Mouse (Mus musculus): ENCODE results near the gene Ccm2. TPM values are rescaled to one million over a fixed set of nuclear protein-coding genes. Genes with fewer than 3 reads are reported as not detected.

The Ccm2 gene
- polyA plus RNA-seq, 1 experiment from 2014 or later = 86.2 TPM

- WGBS = 5% methylated on average over 40 of the region's 41 CpGs
- ATAC-seq (ENCODE audit: insufficient number of reproducible peaks, insufficient read depth, low FRiP score, low read depth) = peak; percentile 72
- Histone ChIP-seq H3K4me3 (ENCODE audit: low read depth, low read length) (peak within 1 kb of the TSS; percentile 30), H3K4me2 (replicated peaks; ENCODE audit: low read depth, low read length) (peak within 1 kb of the TSS; percentile 57), H3K4me1 (ENCODE audit: control insufficient read depth, insufficient read depth, low read length) (peaks cover 23% of the 10 kb centered on the region), H3K9me3 (ENCODE audit: control insufficient read depth, low read depth, low read length) (no peaks in the 10 kb centered on the region), H3K9ac (replicated peaks; ENCODE audit: low read depth, low read length) (0 out of 2 replicates have a peak within 1 kb of the TSS, but pooled peaks have one; percentile 10), H3K27ac (ENCODE audit: low read length) (no peak within 1 kb of the TSS), H3K27me3 (ENCODE audit: control insufficient read depth, insufficient read depth, low read length) (0 out of 2 replicates have a peak, but pooled peaks cover 13% of the 10 kb centered on the region), H3K36me3 (ENCODE audit: control insufficient read depth, insufficient read depth, low read length) (no peaks in the 10 kb centered on the region)
Measured at GRCm38 (mm10) chr11:6605491-6606399, 59.1 kb downstream of the Ccm2 start, which contains the start of gene Nacad. Nacad (minus strand) TSS chr11:6606053.

DNA sequence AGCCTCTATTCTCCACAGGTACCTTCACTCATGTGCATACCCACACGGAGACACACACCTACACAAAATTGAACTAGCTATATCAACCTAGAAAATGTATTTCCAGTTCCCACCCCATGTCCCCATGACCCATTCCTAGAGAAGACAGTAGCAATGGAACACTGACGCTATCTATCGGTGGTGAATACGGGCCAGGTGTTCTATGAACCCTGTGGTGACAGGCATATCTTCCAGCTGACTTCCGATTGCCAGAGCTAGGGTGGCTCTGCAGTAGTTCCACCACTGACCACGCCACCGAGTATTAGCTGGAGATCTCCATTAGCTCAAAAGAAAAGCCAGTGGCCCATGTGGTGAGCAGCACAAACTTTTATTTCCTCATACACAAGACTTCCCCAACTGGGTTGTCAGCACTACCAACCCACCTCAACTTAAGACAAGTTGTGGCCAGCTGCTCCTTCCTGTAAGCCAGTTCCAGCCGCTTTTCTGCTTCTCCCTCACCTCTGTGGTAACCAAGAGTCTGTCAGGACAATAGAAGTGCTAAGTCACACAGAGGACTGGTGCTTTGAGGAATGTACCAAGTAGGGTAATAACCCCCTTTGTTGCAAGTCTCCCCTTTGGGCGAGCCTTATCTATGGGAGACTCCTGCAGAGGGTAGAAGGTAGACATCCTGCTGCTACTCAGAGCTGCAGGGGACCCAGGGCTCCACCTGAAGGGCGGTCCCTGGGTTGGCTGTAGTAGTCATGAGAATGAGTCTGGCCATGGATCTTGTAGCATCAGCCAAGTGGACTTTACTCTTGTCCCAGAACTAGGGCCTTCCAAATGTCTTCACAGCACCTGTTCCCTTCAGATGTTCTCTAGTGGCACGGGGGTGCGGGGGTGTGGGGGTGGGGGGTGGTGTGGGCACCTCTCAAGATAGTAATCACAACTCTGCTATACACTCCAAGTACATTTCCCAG lies 68.8 kb downstream of the Ccm2 start:
- H3K27me3 ChIP-seq (ENCODE audit: control insufficient read depth, insufficient read depth, low read length) = no peaks in the 10 kb centered on the region
- no peak overlapping the region for H3K9ac ChIP-seq (replicated peaks; ENCODE audit: low read depth, low read length)
- no peak overlapping the region for H3K4me2 ChIP-seq (replicated peaks; ENCODE audit: low read depth, low read length)
- no peaks in the 10 kb centered on the region for H3K9me3 ChIP-seq (ENCODE audit: control insufficient read depth, low read depth, low read length)
- H3K36me3 ChIP-seq (ENCODE audit: control insufficient read depth, insufficient read depth, low read length) = peaks cover 73% of the 10 kb centered on the region
- no peak overlapping the region for H3K27ac ChIP-seq (ENCODE audit: low read length)
- ATAC-seq (ENCODE audit: insufficient number of reproducible peaks, insufficient read depth, low FRiP score, low read depth) = no peak
- no peaks in the 10 kb centered on the region for H3K4me1 ChIP-seq (ENCODE audit: control insufficient read depth, insufficient read depth, low read length)
- WGBS = 91% methylated on average over 12 of the region's 12 CpGs
- H3K4me3 ChIP-seq (ENCODE audit: low read depth, low read length) = no peak overlapping the region

DNA sequence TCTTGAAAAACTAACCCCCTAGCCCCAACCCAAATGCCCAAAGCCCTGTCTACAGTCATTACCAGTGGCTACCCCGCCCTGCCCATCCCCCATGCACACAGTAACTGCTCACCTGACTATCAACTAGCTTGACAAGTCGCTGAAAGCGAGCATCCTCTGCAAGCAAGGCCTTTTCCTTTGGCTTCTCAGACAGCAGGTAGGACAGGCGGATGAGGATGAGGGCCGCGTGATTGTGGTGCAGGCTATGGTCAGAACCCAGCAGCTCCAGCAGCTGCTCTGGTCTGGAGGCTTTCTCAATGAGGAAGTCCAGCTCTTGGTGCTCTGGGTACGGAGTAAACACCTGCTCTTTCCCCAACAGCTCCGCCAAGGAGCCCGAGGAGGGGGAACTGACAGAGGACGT lies 77.0 kb downstream of the Ccm2 start:
- Histone ChIP-seq H3K9ac (replicated peaks; ENCODE audit: low read depth, low read length) (no peak overlapping the region), H3K4me3 (ENCODE audit: low read depth, low read length) (0 out of 2 replicates have a peak overlapping the region, but pooled peaks have one; percentile 60), H3K4me1 (ENCODE audit: control insufficient read depth, insufficient read depth, low read length) (peaks cover 18% of the 10 kb centered on the region), H3K36me3 (ENCODE audit: control insufficient read depth, insufficient read depth, low read length) (peaks cover 57% of the 10 kb centered on the region), H3K9me3 (ENCODE audit: control insufficient read depth, low read depth, low read length) (no peaks in the 10 kb centered on the region), H3K27me3 (ENCODE audit: control insufficient read depth, insufficient read depth, low read length) (no peaks in the 10 kb centered on the region), H3K4me2 (replicated peaks; ENCODE audit: low read depth, low read length) (peak overlapping the region; percentile 69; the same call in 1 of the 2 replicates), H3K27ac (ENCODE audit: low read length) (no peak overlapping the region)
- WGBS = 87% methylated on average over 10 of the region's 10 CpGs
- no peak for ATAC-seq (ENCODE audit: insufficient number of reproducible peaks, insufficient read depth, low FRiP score, low read depth)

DNA sequence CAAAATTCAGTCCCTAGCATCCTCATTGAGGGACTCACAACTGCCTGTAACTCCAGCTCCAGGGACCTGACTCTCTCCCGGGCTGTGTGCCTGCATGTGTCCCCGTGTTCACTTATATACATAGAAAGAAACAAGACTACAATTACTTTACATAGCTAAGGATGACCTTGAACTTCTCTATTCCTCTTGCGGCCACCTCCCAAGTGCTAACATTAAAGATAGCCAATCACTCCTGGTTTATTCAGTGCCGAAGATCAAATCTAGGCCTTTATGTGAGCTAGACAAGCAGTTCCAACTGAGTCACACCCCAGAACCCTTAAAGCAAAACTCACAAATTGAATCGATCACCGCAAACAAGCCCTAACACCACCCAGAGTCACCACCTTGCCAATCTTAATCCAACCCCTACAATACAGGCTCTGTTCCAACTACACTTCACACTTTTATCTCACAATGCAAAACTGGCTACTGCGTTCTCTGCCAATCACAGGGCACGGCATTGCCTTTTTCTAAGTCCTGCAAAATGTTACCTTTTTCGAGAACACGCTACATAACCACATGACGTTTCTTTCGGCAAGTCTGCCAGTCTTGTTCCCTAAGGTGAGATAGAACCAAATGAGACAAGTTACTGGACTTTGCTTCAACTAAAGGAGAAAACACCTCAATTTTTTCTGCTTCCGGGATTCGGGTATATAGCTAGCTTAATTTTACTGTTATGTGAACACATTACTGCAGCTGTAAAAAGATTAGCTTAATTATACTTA lies 78.1 kb downstream of the Ccm2 start:
- Histone ChIP-seq H3K27ac (ENCODE audit: low read length) (no peak overlapping the region), H3K9me3 (ENCODE audit: control insufficient read depth, low read depth, low read length) (no peaks in the 10 kb centered on the region), H3K27me3 (ENCODE audit: control insufficient read depth, insufficient read depth, low read length) (no peaks in the 10 kb centered on the region), H3K4me1 (ENCODE audit: control insufficient read depth, insufficient read depth, low read length) (peaks cover 18% of the 10 kb centered on the region), H3K36me3 (ENCODE audit: control insufficient read depth, insufficient read depth, low read length) (peaks cover 46% of the 10 kb centered on the region), H3K4me3 (ENCODE audit: low read depth, low read length) (peak overlapping the region; percentile 60), H3K4me2 (replicated peaks; ENCODE audit: low read depth, low read length) (peak overlapping the region; percentile 69), H3K9ac (replicated peaks; ENCODE audit: low read depth, low read length) (peak overlapping the region; percentile 74)
- ATAC-seq (ENCODE audit: insufficient number of reproducible peaks, insufficient read depth, low FRiP score, low read depth) = no peak
- WGBS = 66% methylated on average over 14 of the region's 14 CpGs

- Histone ChIP-seq H3K4me1 (ENCODE audit: control insufficient read depth, insufficient read depth, low read length) (peaks cover 18% of the 10 kb centered on the region), H3K9ac (replicated peaks; ENCODE audit: low read depth, low read length) (peak within 1 kb of the TSS; percentile 74), H3K9me3 (ENCODE audit: control insufficient read depth, low read depth, low read length) (no peaks in the 10 kb centered on the region), H3K36me3 (ENCODE audit: control insufficient read depth, insufficient read depth, low read length) (peaks cover 37% of the 10 kb centered on the region), H3K27ac (ENCODE audit: low read length) (peak within 1 kb of the TSS; percentile 84), H3K4me3 (ENCODE audit: low read depth, low read length) (peak within 1 kb of the TSS; percentile 60), H3K27me3 (ENCODE audit: control insufficient read depth, insufficient read depth, low read length) (no peaks in the 10 kb centered on the region), H3K4me2 (replicated peaks; ENCODE audit: low read depth, low read length) (peak within 1 kb of the TSS; percentile 69)
- under 1% methylated on average over 65 of the region's 66 CpGs for WGBS
- peak; percentile 95 for ATAC-seq (ENCODE audit: insufficient number of reproducible peaks, insufficient read depth, low FRiP score, low read depth)
Measured at GRCm38 (mm10) chr11:6625478-6626387, 79.0 kb downstream of the Ccm2 start, which contains the start of gene Tbrg4. Tbrg4 (minus strand) TSS chr11:6626067.

- Histone ChIP-seq H3K36me3 (ENCODE audit: control insufficient read depth, insufficient read depth, low read length) (peaks cover 30% of the 10 kb centered on the region), H3K27ac (ENCODE audit: low read length) (peak overlapping the region; percentile 84), H3K27me3 (ENCODE audit: control insufficient read depth, insufficient read depth, low read length) (no peaks in the 10 kb centered on the region), H3K4me2 (replicated peaks; ENCODE audit: low read depth, low read length) (peak overlapping the region; percentile 55), H3K9ac (replicated peaks; ENCODE audit: low read depth, low read length) (peak overlapping the region; percentile 74), H3K4me3 (ENCODE audit: low read depth, low read length) (peak overlapping the region; percentile 60), H3K9me3 (ENCODE audit: control insufficient read depth, low read depth, low read length) (no peaks in the 10 kb centered on the region), H3K4me1 (ENCODE audit: control insufficient read depth, insufficient read depth, low read length) (peaks cover 18% of the 10 kb centered on the region)
- WGBS = 7% methylated on average over 16 of the region's 16 CpGs
- ATAC-seq (ENCODE audit: insufficient number of reproducible peaks, insufficient read depth, low FRiP score, low read depth) = peak; percentile 19; the same call in 1 of the 2 replicates
Measured at GRCm38 (mm10) chr11:6626388-6626772, 79.7 kb downstream of the Ccm2 start.

- Histone ChIP-seq H3K4me2 (replicated peaks; ENCODE audit: low read depth, low read length) (no peak overlapping the region), H3K4me3 (ENCODE audit: low read depth, low read length) (no peak overlapping the region), H3K9me3 (ENCODE audit: control insufficient read depth, low read depth, low read length) (no peaks in the 10 kb centered on the region), H3K27me3 (ENCODE audit: control insufficient read depth, insufficient read depth, low read length) (no peaks in the 10 kb centered on the region), H3K36me3 (ENCODE audit: control insufficient read depth, insufficient read depth, low read length) (peaks cover 18% of the 10 kb centered on the region), H3K4me1 (ENCODE audit: control insufficient read depth, insufficient read depth, low read length) (peaks cover 18% of the 10 kb centered on the region), H3K9ac (replicated peaks; ENCODE audit: low read depth, low read length) (no peak overlapping the region), H3K27ac (ENCODE audit: low read length) (no peak overlapping the region)
- 92% methylated on average over 4 of the region's 4 CpGs for WGBS
- no peak for ATAC-seq (ENCODE audit: insufficient number of reproducible peaks, insufficient read depth, low FRiP score, low read depth)
Measured at GRCm38 (mm10) chr11:6627731-6628130, 81.0 kb downstream of the Ccm2 start.
